Mouse (Mus musculus) lung, embryonic 15.5 days (tissue): ENCODE measurements around the gene S100a11. TPM values are rescaled to one million over a fixed set of nuclear protein-coding genes. Genes with fewer than 3 reads are reported as not detected.
A peak's percentile ranks its signal among the peaks of the same experiment; 100 is the strongest.

Experiments used
- ATAC-seq: fragments of 200-750 bp; cut with Nextera tagmentation; 2 replicates; pipeline ENCODE4 v1.8.0; 2017; ENCODE audit warnings: moderate number of reproducible peaks, borderline replicate concordance; ENCODE audit not compliant: low FRiP score, low TSS enrichment; ENCODE audit errors: extremely low read depth
- H3K27ac ChIP-seq: fragments of 300-500 bp; sonication (generic); 2 replicates; pipeline ENCODE4 v1.5.1; 2015; ENCODE audit warnings: moderate library complexity, mild to moderate bottlenecking, inconsistent platforms
- H3K27me3 ChIP-seq: fragments of 300-500 bp; sonication (generic); 2 replicates; pipeline ENCODE4 v1.6.1; 2015; ENCODE audit warnings: inconsistent platforms
- H3K36me3 ChIP-seq: fragments of 300-500 bp; sonication (generic); 2 replicates; pipeline ENCODE4 v1.6.1; 2015; ENCODE audit warnings: inconsistent platforms
- H3K4me1 ChIP-seq: fragments of 300-500 bp; sonication (generic); 2 replicates; pipeline ENCODE4 v1.6.1; 2015; ENCODE audit warnings: inconsistent platforms
- H3K4me2 ChIP-seq: fragments of 300-500 bp; sonication (generic); 2 replicates; pipeline ENCODE4 v1.6.1; 2015; ENCODE audit warnings: inconsistent platforms, mild to moderate bottlenecking, moderate library complexity
- H3K4me3 ChIP-seq: fragments of 300-500 bp; sonication (generic); 2 replicates; pipeline ENCODE4 v1.5.1; 2015; ENCODE audit warnings: mild to moderate bottlenecking, inconsistent platforms
- H3K9ac ChIP-seq: fragments of 300-500 bp; sonication (generic); 2 replicates; pipeline ENCODE4 v1.6.1; 2015; ENCODE audit warnings: inconsistent platforms
- H3K9me3 ChIP-seq: fragments of 300-500 bp; sonication (generic); 2 replicates; pipeline ENCODE4 v1.6.1; 2016; ENCODE audit warnings: inconsistent platforms
- WGBS: fragments of 180-500 bp; shearing (Covaris S2); methylation state at CpG from one replicate; pipeline ENCODE4 v1.1.7; 2015; 5-methylcytosine and 5-hydroxymethylcytosine counted together
- polyA plus RNA-seq: library from polyadenylated mRNA; unstranded; fragments of >200 nt; fragmentation: Nextera tagmentation; extraction: Ambion mirVana; gene quantifications from 2 replicates; pipeline ENCODE4 v1.2.1, GENCODE M21; 2015

Gene S100a11
- polyA plus RNA-seq, 1 experiment from 2014 or later = 1,226 TPM

DNA sequence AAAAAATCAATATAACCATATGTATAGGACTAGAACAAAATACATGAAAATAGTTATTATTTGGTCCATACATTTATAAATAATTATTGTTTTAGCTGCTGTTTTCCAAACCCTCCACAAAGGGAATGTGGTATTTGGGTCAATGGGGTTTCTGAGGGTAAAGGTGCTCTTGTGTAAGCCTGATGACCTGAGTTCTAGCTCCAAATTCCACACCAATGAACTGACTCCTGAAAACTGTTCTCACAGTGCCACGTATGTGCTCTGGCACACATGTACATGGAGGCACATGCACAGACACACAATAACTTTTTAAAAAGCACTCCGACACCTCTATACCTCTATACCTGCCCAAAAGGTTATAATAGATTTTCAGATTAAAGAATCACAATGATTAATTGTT lies 33.0 kb downstream of the S100a11 start:
- WGBS = 90% methylated on average over 2 of the region's 2 CpGs
- Histone ChIP-seq H3K4me1 (peaks cover 24% of the 10 kb centered on the region), H3K9ac (no peak overlapping the region), H3K36me3 (no peaks in the 10 kb centered on the region), H3K4me3 (no peak overlapping the region), H3K27me3 (no peaks in the 10 kb centered on the region), H3K9me3 (no peaks in the 10 kb centered on the region), H3K4me2 (no peak overlapping the region), H3K27ac (no peak overlapping the region)
- ATAC-seq = no peak

- no peaks in the 10 kb centered on the region for H3K27me3 ChIP-seq
- no peak overlapping the region for H3K9ac ChIP-seq
- H3K4me2 ChIP-seq = no peak overlapping the region
- ATAC-seq = no peak
- peaks cover 24% of the 10 kb centered on the region for H3K4me1 ChIP-seq
- H3K4me3 ChIP-seq = no peak overlapping the region
- H3K27ac ChIP-seq = no peak overlapping the region; the same call in 1 of the 2 replicates
- no peaks in the 10 kb centered on the region for H3K36me3 ChIP-seq
- 42% methylated on average over 9 of the region's 9 CpGs for WGBS
- H3K9me3 ChIP-seq = no peaks in the 10 kb centered on the region
Observed at GRCm38 (mm10) chr3:93553765-93554378, 33.6 kb downstream of the S100a11 start.

DNA sequence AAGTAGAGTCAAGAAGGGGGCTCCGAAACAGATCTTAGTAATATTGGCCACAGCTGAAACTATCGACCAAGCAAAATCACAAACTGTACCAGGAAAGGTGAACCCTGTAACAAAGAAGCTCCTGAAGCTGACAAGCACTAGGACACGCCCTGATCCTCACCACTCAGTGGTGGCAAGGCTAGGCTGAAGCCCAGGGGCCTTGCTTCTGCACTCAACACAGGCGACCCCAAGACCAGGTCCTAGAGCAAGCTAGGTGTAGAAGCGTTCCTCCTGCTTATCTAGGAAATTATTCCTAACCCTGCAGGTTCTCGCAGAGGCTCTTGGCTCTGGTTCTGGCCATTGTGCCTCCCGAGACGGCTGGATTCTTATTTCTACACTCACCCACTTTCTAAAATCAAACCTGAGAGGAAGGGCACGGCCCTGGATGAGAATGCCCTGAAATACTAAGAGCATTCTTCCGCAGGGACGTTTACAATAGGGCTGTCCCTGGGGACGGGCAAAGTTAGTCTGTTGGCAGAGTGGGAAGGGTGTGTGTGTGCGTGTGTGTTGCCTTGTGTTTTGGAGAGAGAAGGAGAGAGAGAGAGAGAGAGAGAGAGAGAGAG lies 34.2 kb downstream of the S100a11 start:
- 16% methylated on average over 12 of the region's 13 CpGs for WGBS
- no peaks in the 10 kb centered on the region for H3K9me3 ChIP-seq
- no peaks in the 10 kb centered on the region for H3K27me3 ChIP-seq
- peak overlapping the region; percentile 86 for H3K27ac ChIP-seq
- H3K9ac ChIP-seq = peak overlapping the region; percentile 29; the same call in 1 of the 2 replicates
- peak overlapping the region; percentile 88 for H3K4me2 ChIP-seq
- H3K4me3 ChIP-seq = peak overlapping the region; percentile 69
- peaks cover 24% of the 10 kb centered on the region for H3K4me1 ChIP-seq
- peak; percentile 20 for ATAC-seq
- no peaks in the 10 kb centered on the region for H3K36me3 ChIP-seq

DNA sequence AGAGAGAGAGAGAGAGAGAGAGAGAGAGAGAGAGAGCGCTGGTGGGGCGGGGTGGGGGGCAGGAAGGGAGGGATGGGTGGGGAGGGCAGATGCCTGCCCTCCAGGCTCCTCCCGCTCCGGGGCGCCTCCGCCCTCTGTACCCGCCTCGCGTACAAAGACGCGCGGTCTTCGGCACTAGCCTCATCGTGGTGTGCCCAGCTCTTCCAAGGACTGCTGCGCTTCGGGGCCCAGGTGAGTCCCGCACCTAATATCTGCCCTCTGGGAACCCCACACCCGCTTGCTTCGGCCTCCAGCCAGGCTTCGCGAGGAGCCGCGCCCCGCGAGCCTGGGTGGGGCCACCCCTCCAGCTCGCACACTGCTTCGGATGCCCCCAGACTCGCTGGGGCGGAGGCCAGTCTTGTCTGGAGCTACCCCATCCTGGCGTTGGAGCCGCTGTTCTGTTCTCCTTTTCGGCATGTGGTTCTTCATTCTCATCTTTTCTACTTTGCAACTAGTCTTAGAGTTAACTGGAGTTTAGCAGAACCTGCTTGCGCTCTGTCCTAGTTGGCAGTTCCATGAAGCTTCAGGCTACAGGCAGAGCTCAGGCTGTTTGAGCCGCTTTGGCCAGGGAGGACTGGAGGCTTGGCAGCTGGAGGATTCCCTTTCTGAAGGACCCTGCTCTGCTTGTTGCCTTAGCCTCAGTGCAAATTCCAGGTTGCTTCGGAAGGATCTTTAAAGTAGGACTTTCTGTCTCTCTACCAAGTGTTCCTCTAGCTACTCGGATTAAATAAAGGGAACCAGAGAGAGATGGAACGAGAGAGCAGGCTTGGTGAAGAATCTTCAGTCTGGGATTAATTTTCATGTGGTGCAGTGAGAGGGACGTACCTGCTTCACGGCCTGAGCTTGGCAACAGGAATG lies 34.9 kb downstream of the S100a11 start, which contains the start of gene S100a10:
Gene S100a10 (plus strand): TSS at position 100 of the 897 bp plus-strand sequence.
- Histone ChIP-seq H3K36me3 (no peaks in the 10 kb centered on the region), H3K9ac (peak within 1 kb of the TSS; percentile 70), H3K9me3 (no peaks in the 10 kb centered on the region), H3K4me3 (peak within 1 kb of the TSS; percentile 69), H3K4me2 (peak within 1 kb of the TSS; percentile 88), H3K4me1 (peaks cover 24% of the 10 kb centered on the region), H3K27me3 (no peaks in the 10 kb centered on the region), H3K27ac (peak within 1 kb of the TSS; percentile 86)
- whole genome bisulfite sequencing = 1% methylated on average over 36 of the region's 39 CpGs
- peak; percentile 90 for ATAC-seq

DNA sequence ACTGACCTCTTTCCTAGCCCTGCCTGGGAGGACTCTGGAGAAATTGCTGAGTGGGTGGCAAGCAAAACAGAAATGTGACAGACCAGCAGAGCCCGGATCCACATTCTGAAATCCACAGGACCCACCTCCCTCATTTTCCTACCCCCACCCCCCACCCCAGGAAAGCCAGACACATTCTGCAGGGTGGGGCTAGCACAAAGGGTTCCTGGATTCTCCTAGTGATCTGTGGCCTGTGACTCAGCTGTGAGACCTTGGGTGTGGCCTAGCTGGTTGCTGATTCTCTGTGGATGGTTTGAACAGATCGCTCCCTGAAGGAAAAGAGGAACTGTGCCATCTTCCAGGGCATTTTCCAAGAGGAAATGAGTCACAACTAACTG lies 35.6 kb downstream of the S100a11 start:
- H3K4me2 ChIP-seq = peak overlapping the region; percentile 88
- H3K9ac ChIP-seq = peak overlapping the region; percentile 70
- H3K4me3 ChIP-seq = peak overlapping the region; percentile 69
- peak; percentile 28; the same call in 1 of the 2 replicates for ATAC-seq
- H3K4me1 ChIP-seq = peaks cover 24% of the 10 kb centered on the region
- H3K27ac ChIP-seq = peak overlapping the region; percentile 86
- no peaks in the 10 kb centered on the region for H3K9me3 ChIP-seq
- H3K27me3 ChIP-seq = no peaks in the 10 kb centered on the region
- WGBS = 19% methylated on average over 2 of the region's 2 CpGs
- H3K36me3 ChIP-seq = 0 out of 2 replicates have a peak, but pooled peaks cover under 1% of the 10 kb centered on the region

DNA sequence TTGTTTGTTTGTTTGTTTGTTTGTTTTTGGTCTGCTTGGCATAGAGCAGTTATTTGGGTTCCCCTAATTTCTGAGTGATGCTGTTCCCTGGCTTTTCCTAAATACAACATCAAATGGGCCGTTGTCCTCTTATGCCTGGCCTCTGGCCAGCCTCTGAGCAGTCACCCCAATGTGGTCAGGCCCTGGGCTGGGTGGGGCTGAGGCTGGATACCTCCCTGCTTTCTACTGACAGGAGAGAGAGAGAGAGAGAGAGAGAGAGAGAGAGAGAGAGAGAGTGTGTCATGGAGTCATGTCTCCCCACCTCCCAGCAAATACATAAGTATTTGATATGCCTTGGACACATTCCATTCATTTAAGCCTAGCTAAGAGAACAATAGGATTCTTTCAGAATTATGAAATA lies 36.3 kb downstream of the S100a11 start:
- no peak for ATAC-seq
- Histone ChIP-seq H3K27ac (no peak overlapping the region), H3K36me3 (peaks cover 8% of the 10 kb centered on the region; the same call in 1 of the 2 replicates), H3K4me1 (peaks cover 24% of the 10 kb centered on the region), H3K9me3 (no peaks in the 10 kb centered on the region), H3K9ac (no peak overlapping the region), H3K27me3 (no peaks in the 10 kb centered on the region), H3K4me2 (peak overlapping the region; percentile 88), H3K4me3 (peak overlapping the region; percentile 69)
- WGBS = 18% methylated on average over 1 of the region's 1 CpGs

DNA sequence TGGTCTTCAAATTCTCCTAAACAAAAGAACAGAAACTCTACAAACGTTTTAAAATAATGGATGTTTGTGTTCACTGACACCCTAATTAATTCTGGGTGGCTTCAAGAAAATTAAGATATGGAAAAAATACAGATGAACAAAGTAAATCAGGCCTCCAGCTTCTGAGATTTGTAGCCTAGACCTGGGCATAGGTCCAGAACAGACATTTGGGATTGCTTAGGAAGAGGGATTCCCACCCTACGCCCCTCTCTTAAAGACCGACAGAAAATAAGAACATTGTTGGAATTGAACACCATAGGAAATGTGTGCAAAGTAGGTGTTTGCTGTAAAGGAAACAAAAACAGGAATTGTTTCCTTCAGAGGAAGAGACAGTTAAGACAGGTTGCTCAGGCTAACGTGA lies 37.2 kb downstream of the S100a11 start:
- Histone ChIP-seq H3K4me3 (no peak overlapping the region), H3K4me1 (peaks cover 24% of the 10 kb centered on the region), H3K9me3 (no peaks in the 10 kb centered on the region), H3K9ac (no peak overlapping the region), H3K27me3 (no peaks in the 10 kb centered on the region), H3K27ac (no peak overlapping the region), H3K4me2 (no peak overlapping the region; the same call in 1 of the 2 replicates), H3K36me3 (peaks cover 16% of the 10 kb centered on the region; the same call in 1 of the 2 replicates)
- ATAC-seq = no peak
- 55% methylated on average over 4 of the region's 4 CpGs for WGBS

- ATAC-seq = no peak
- Histone ChIP-seq H3K4me2 (no peak overlapping the region), H3K36me3 (peaks cover 26% of the 10 kb centered on the region), H3K27ac (no peak overlapping the region), H3K4me3 (no peak overlapping the region), H3K9me3 (no peaks in the 10 kb centered on the region), H3K27me3 (no peaks in the 10 kb centered on the region), H3K4me1 (peaks cover 15% of the 10 kb centered on the region), H3K9ac (no peak overlapping the region)
- 66% methylated on average over 6 of the region's 6 CpGs for WGBS
Observed at GRCm38 (mm10) chr3:93559961-93560360, 39.7 kb downstream of the S100a11 start.

DNA sequence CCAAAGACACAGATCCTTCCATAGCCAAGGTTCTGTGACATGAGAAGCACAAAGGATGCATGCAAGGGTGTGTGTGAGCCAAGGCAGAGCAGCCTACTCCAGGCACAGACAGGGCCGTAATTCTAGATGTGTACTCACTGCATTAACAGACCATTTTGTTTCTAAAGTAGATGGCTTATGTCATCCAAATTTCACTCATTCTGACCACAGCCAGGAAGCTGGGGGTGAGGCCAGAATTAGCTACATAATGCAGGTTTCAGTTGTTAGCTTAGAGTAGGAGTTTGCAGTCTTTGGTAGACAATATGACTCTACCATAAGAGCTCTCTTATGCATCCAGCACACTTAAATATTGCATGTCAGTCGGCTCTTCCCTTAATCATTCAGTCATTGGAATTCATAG lies 42.1 kb downstream of the S100a11 start:
- Histone ChIP-seq H3K4me2 (no peak overlapping the region), H3K36me3 (peaks cover 30% of the 10 kb centered on the region), H3K27me3 (no peaks in the 10 kb centered on the region), H3K4me3 (no peak overlapping the region), H3K9ac (no peak overlapping the region), H3K27ac (no peak overlapping the region), H3K4me1 (peaks cover 4% of the 10 kb centered on the region), H3K9me3 (no peaks in the 10 kb centered on the region)
- WGBS = 80% methylated on average over 2 of the region's 2 CpGs
- ATAC-seq = no peak

DNA sequence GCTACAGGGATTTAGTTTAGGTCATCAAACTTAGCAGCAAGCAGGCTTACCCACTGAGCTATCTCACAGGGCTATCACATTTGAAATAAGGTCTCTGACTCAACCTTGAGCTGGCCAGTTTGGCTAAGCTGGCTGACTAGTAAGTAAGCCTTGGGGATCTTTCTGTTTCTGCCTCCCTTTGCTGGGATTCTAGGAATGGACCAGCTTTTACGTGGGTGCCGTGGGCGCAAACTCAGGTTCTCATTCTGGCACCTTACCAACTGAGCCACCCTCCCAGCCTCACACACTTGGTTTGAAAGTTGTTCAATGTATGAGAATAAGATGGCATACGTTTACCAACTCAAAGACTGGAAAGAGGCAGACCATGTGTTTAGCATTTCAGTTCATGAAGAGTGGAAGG lies 42.9 kb downstream of the S100a11 start:
- 96% methylated on average over 4 of the region's 4 CpGs for WGBS
- no peak overlapping the region for H3K4me2 ChIP-seq
- no peak for ATAC-seq

GRCm38 (mm10) chr3:93566892-93567291 lies 46.6 kb downstream of the S100a11 start:
- Histone ChIP-seq H3K27ac (no peak overlapping the region), H3K9ac (no peak overlapping the region), H3K27me3 (no peaks in the 10 kb centered on the region), H3K4me2 (no peak overlapping the region), H3K9me3 (no peaks in the 10 kb centered on the region), H3K4me1 (0 out of 2 replicates have a peak, but pooled peaks cover 3% of the 10 kb centered on the region), H3K4me3 (no peak overlapping the region), H3K36me3 (peaks cover 20% of the 10 kb centered on the region)
- 83% methylated on average over 3 of the region's 3 CpGs for WGBS
- ATAC-seq = no peak

More for the DNA sequence above, 42.9 kb downstream of the S100a11 start:
- Histone ChIP-seq H3K27ac (no peak overlapping the region), H3K4me1 (peaks cover 3% of the 10 kb centered on the region; the same call in 1 of the 2 replicates), H3K9me3 (no peaks in the 10 kb centered on the region), H3K9ac (no peak overlapping the region), H3K4me3 (no peak overlapping the region), H3K36me3 (peaks cover 30% of the 10 kb centered on the region), H3K27me3 (no peaks in the 10 kb centered on the region)
